Mouse (Mus musculus) right cerebral cortex, adult 18-20 months (tissue): Measurements from ENCODE around the gene Zscan10.
A peak's percentile ranks its signal among the peaks of the same experiment; 100 is the strongest.
"Not testable (repeated sequence)": the region's sequence is repeated elsewhere in the genome, so short reads cannot be mapped to it uniquely, and the experiment has no call there.

ENCODE experiments used
- DNase-seq: peaks from one replicate; pipeline ENCODE4 v3.0.0; 2022; ENCODE audit warnings: mixed read lengths

The Zscan10 gene

GRCm38 (mm10) chr17:23592208-23592925 lies 8.3 kb upstream of the Zscan10 start:
- DNase-seq: peak; percentile 98

- DNase-seq: no peak
These were observed 7.7 kb upstream of the Zscan10 start for GRCm38 (mm10) chr17:23592926-23593300.

GRCm38 (mm10) chr17:23595139-23595538 lies 5.5 kb upstream of the Zscan10 start:
- DNase-seq: not testable (repeated sequence)

GRCm38 (mm10) chr17:23598582-23599552 lies 1.8 kb upstream of the Zscan10 start, which contains the start of gene Zfp13:
Zfp13 (minus strand) TSS chr17:23599487.
- peak; percentile 83 for DNase-seq

- no peak for DNase-seq
These were observed 1.0 kb upstream of the Zscan10 start for GRCm38 (mm10) chr17:23599605-23600063.

GRCm38 (mm10) chr17:23601836-23602585 lies 1.4 kb downstream of the Zscan10 start:
- DNase-seq: no peak

- no peak for DNase-seq
These were observed 2.4 kb downstream of the Zscan10 start for GRCm38 (mm10) chr17:23603077-23603476.

- DNase-seq: no peak
These were observed 2.9 kb downstream of the Zscan10 start for GRCm38 (mm10) chr17:23603542-23603941.

GRCm38 (mm10) chr17:23604394-23604793 lies 3.7 kb downstream of the Zscan10 start:
- no peak for DNase-seq

GRCm38 (mm10) chr17:23605220-23605619 lies 4.6 kb downstream of the Zscan10 start:
- DNase-seq: no peak

GRCm38 (mm10) chr17:23609612-23610011 lies 9.0 kb downstream of the Zscan10 start:
- no peak for DNase-seq

GRCm38 (mm10) chr17:23610361-23610800 lies 9.7 kb downstream of the Zscan10 start:
- DNase-seq: no peak

GRCm38 (mm10) chr17:23617087-23617486 lies 16.4 kb downstream of the Zscan10 start:
- no peak for DNase-seq

GRCm38 (mm10) chr17:23620351-23620750 lies 19.7 kb downstream of the Zscan10 start:
- DNase-seq: no peak

GRCm38 (mm10) chr17:23627813-23628212 lies 27.2 kb downstream of the Zscan10 start:
- DNase-seq: no peak

- peak; percentile 87 for DNase-seq
These were observed 29.8 kb downstream of the Zscan10 start for GRCm38 (mm10) chr17:23630195-23631020.

- DNase-seq: no peak
These were observed 30.6 kb downstream of the Zscan10 start for GRCm38 (mm10) chr17:23631241-23631640.

GRCm38 (mm10) chr17:23644613-23645495 lies 44.2 kb downstream of the Zscan10 start, which contains the start of gene Mmp25:
Mmp25 (minus strand) TSS chr17:23645277.
- no peak for DNase-seq

- DNase-seq: no peak
These were observed 45.2 kb downstream of the Zscan10 start for GRCm38 (mm10) chr17:23645894-23646293.

GRCm38 (mm10) chr17:23651363-23651762 lies 50.7 kb downstream of the Zscan10 start:
- no peak for DNase-seq

GRCm38 (mm10) chr17:23653324-23653723 lies 52.7 kb downstream of the Zscan10 start:
- no peak for DNase-seq
